Mouse (Mus musculus) E14TG2a.4 (cell line): ENCODE results near the gene Plpp2.

Experiments
- CTCF ChIP-seq: conservative IDR thresholded peaks from 2 replicates; pipeline ENCODE4 v1.5.1; 2014; ENCODE audit warnings: low read length
- NANOG ChIP-seq: IDR thresholded peaks from 2 replicates; pipeline ENCODE4 v1.6.1; 2014; ENCODE audit warnings: borderline replicate concordance, low read length, mixed read lengths
- POU5F1 ChIP-seq: IDR thresholded peaks from 2 replicates; pipeline ENCODE4 v1.6.1; 2014; ENCODE audit warnings: low read length, borderline replicate concordance

DNA sequence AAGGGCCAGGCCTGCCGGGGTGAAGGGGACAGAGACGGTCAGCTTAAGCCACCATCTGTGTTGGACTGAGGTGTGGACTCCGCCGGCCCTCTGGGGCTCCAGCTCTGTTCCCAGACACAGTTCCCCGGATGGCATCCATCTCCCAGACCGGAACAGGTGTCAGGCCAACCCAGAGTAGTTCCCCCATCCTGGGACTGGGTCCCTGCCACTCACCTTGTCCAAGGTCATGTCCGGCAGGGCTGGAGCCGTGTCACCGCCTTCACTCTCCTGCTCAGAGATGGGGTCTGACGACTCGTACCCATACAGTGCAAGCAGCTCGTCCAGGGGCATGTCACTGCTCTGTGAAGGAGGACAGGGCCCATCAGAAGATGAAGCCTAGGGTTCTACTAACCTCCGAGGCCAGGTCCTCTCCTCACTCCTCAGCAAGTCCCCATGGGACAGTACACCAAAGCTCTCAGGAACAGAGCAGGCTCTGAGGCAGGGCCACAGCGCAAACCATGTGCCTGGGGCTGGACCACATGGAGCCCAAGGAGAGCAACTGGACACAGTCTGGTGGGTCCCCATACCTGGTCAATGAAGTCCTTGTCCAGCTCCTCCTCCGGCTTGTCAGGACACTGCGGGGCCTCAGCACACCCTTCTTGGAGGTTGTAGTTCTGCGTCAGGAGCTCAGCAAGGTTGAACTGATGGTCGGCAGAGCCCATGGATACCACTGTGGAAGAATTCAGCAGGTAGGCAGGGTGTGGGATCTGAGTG, 15.6 kb upstream of the Plpp2 start:
- no peak for TF ChIP-seq CTCF
- no peak for TF ChIP-seq POU5F1
- TF ChIP-seq NANOG = no peak
